Mouse (Mus musculus) thymus, postnatal 10 days (tissue): Measurements from ENCODE around the gene Alg5.

Experiments
- DNase-seq, 2 experiments: peaks; one replicate each; pipeline ENCODE4 v3.0.0; 2021; ENCODE audit warnings: low spot score in 2 of 2

The Alg5 gene

DNA sequence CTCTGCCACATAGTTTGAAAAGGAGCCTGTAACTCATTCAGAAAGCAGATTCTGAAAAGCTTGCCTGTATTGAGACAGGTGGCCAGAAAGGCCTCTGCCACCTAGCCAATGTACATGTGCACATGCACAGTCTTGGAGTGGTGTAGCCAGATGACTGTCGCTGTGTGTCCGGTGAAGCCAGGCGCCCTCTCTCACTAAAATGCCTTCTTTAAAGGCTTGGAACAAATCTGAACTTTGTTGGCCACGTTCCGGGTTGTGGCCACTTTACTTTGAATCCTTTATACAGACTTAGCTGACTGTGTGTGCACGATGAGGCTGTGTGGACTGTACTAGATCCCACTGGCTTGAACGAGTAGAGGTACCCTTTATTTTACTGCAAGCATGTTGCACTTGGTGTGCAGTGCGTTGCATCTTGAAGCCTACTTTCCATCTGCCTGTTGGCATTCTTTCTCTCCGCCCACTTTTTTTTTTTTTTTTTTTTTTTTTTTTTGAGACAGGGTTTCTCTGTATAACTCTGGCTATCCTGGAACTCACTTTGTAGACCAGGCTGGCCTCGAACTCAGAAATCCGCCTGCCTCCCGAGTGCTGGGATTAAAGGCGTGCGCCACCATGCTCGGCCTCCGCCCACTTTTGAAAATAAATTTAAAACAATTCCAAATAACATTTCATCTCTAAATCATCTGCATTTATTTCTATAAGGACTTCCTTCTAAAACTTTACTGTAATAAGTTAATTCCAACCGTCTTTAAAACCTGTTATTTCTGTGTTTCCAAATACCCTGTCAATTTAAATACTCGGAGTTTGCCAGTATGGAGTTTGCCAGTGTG, 975 bp downstream of the Alg5 start:
- peak in 1 of 2 experiments; percentile 10 for DNase-seq

DNA sequence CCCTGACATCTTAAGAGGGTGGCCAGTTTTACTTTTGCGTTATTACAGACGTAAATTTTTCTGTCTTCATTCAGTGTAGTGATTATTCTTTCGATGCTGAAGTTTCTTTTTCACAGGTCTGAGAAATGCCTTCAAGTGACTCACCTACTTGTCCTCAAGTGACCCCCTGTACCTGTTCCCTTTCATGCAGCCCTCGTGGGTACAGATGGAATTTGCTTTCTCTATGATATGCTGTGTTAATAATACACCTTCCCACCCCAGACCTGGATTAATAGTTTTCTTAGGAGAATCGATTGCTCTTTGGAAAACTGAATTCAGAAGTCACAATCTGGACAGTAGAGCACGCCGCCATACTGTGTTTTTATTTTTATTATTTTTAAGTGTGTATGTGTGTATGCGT, 2.0 kb downstream of the Alg5 start:
- DNase-seq: no peak

GRCm38 (mm10) chr3:54741965-54742364, 6.6 kb downstream of the Alg5 start:
- DNase-seq: no peak

DNA sequence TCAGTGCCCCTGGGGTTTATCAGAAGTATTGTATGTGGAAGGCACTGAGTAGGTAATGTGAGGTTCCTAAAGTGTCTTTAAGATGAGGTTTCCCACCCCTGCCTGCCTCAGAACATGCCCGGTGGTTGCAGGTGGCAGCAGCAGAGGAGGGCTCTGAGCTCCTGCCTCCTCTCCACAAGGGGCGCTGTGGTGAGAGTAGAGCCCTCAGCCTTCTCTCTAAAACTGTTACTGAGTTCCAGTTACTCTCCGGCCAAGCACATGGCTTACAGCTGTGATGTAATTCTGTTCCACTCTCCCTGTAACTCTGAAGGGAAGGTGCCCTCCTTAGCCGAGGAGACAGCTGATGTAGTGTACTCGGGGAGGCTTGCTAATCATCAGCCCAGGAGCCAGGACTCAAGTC, 10.5 kb downstream of the Alg5 start:
- peak in 1 of 2 experiments; percentile 33 for DNase-seq

DNA sequence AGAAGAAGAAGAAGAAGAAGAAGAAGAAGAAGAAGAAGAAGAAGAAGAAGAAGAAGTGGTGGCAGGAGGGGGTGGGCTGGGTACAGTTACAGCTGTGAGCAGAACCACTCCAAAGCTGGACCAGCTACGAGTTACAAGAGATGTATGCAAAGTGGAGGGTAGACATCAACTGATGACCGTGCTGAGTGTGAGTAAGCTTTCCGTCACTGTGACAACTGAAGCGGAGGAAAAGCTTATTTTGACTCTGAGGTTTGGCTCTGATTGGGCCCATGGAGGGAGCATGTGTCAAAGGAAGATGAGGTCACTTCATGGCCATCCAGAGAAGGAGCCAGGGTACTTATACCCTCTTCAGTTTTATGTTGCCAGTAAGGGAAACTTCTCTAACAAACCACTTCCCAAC, 18.1 kb downstream of the Alg5 start:
- DNase-seq: no peak

DNA sequence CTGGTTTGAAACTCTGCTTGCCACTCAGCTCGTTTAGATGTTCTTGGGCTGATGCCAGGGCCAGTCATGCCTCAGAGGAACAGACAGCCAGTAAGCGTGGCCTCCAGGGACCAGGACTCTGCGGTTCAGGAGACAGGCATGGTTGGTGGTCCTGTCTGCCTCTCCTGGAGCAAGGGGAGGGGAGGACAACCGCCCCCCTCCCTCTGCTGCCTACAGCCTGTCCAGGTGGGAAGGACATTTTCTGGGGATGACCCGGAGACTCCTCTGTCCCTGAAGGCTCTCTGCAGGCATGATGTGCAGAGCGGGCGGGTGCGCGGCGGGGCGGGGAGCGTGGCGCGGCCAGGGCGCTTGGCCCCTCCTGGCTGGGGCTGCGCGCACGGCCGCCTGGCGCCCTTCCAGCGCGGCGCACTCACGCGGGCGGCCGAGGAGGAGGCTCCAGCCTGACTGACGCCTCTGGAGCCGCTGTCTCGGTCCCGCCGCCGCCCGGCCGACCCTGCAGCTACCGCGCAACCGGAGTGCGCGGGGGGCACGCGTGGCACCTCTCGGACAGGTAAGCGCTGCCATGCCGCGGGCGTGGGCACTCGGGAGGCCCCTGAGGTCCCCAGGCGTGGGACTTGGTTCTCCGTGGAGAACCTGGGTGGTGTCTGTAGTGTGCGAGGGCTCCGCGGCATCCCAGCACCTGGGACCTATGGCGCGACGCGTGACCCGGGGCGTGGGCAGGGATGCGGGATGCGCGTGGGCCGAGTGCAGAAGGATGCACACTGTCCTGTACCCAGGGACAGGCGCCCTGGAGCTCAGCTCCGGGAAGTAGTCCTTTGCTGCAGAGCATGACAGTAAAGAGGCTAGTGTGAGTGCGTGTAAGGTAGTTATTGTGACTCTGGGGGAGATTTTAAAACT, 20.1 kb downstream of the Alg5 start, which contains the start of gene Smad9:
Gene Smad9 (plus strand): TSS at position 438 of the 897 bp plus-strand sequence.
- no peak for DNase-seq

DNA sequence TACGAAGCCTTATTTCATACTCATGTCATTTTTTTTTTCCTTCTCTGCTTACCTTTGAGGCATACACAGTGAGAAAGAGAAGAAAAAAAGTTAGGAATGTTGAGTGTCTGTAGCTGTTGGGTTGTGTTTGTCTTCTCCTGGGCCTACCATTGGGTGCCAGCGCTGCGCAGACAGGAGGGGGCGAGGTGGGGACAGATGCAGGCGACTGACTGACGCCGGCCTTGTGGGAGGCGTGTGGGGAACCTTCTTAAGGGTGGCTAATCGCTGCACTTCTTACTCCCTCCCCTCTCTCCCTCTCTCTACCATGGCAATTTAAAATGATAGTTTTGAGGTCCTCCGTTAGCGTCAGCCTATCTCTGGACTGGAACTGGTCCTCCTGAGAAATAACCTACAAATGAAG, 20.7 kb downstream of the Alg5 start:
- no peak for DNase-seq

DNA sequence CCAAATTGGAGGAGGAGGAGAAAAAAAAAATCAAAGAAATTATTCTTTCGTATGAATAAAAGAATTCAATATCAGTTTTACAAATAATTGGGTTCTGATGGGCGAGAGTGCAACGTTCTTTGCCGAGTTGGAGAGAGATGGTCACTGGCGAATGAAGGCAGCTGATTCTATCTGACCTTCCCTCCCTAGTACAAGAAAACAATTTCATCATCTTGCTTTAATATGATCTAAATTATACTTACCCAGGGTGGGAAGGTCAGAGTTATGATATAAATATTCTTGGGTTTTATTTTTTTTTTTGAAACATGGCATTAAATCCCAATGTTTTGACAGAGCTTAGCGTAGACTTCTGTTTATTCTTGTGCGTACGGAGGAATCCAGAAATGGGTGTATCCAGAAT, 22.1 kb downstream of the Alg5 start:
- DNase-seq: no peak

DNA sequence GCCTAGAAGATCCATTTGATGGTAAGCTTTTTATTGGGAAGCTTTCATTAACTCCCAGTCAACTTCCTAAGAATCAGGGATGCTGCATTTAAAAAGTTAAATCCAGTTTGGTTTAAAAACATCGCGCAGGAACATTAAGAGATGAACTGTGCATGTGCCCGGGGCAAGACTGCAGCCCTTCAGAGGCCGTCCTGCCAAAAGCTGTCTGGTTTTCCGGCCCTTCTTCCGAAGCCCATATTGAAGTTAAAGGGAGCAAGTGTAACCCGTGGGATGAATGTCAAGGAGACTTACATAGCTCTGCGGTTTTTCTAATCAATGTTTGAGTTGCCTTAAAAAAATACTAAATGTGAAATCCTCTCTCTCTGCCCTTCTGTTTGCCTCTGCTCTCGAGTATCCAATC, 23.9 kb downstream of the Alg5 start:
- DNase-seq: no peak

- no peak for DNase-seq
Measured at GRCm38 (mm10) chr3:54760321-54761115, 25.2 kb downstream of the Alg5 start.

DNA sequence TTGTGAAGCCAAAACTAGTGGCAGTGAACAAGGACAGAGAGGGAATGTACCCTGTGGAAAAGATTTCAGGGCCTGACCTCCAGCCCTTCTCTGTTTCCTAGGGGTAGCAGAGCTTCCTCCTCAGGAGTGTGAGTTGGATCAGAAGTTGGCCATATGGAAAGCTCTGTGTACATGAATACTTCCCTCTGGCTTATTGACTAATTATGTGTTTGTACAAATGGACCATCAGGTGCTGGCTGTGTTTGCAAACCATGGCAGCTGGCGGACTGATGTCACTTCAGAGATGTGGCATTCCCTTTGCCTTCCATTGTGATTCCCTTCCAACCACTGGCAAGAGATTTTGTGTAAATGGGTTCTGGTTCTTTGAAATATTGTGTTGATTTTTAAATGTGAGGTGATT, 25.9 kb downstream of the Alg5 start:
- DNase-seq: no peak

DNA sequence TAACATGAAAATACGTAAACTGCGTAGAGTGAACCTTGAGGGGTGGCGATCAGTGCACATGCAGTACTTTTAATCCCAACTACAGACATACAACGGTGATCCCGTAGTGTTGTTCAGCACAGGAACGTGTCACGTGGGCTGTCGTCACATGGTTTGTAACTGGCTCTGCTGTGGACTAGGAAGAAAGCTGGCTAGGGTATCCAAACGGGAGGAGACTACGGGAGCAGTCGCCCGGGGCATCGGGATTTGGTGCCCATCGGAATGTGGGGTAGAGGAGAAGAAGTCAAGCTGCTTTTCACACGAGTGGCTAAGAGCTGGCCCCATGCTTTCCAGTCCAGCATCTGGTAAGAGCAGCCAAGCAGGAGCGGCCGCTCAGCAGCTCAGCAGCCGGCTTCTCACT, 29.1 kb downstream of the Alg5 start:
- no peak for DNase-seq

GRCm38 (mm10) chr3:54765521-54765920, 30.2 kb downstream of the Alg5 start:
- peak in 1 of 2 experiments; percentile 11 for DNase-seq

DNA sequence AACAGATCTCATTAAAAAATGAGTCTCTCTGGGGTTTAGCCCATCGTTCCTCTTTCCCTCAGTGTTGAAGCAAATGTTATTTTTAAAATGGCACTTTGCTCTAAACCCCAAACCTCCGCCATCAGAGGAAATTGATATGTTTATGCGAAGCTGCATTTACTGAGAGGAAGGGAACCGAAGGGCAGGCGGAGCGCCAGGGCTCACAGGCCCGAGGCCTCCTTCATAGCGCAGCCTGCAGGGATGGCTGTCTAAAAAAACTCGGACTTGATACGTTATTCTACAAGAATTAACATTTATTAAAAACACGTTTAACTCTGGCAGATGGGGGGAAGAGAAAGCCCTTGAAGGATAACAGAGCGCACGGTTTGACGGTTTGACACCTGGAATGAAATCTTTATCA, 30.7 kb downstream of the Alg5 start:
- DNase-seq: no peak

- DNase-seq: no peak
Measured at GRCm38 (mm10) chr3:54766811-54767210, 31.5 kb downstream of the Alg5 start.

- DNase-seq: no peak
Measured at GRCm38 (mm10) chr3:54768592-54768991, 33.3 kb downstream of the Alg5 start.

- no peak for DNase-seq
Measured at GRCm38 (mm10) chr3:54769349-54770275, 34.3 kb downstream of the Alg5 start.

DNA sequence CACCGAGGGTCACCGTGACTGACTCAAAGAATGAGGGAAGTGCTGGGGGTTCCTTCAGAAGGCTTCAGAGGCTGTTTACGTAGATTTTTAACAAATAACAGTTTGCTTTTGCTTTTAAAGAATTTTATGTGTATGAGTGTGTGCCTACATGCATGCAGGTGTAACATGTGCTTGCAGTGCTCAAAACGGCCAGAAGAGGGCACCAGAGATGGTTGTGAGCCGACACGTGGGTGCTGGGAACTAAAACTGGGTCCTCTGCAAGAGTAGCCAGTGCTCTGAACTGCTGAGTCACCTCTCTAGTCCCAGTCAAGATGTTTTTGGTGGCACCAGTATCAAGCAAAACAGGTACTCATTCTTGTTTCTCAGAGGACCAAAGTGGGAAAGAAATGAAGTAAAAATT, 38.3 kb downstream of the Alg5 start:
- DNase-seq: no peak

DNA sequence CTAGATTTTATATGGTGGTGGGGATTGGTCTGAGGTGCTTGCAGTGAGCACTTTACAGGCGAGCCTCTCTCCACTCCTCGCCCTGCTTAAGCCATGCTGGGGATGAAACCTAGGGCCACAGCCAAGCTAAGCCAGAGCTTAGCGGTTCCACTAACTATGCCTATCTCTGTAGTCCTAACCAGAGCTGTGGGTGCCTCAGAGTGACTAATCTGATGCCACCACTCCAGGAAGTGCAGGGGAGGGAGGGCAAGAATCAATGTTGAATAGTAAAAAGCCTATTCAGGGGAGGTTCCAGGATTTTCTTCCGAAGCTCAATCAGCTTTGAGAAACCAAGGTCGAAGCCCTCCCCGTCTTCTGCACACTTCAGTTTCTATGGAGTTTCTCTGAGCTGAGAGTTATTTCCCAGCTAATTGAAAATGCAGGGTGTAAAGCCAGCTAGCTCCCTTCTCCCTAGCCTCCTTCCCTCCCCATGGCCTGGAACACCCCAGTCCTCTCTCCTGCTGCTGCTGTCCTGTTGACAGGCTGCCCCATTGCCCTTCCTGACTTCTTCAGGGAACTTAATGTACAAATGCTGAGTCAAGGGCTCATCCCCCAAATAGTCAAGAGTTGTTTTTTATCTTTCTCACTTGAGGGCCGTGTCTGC, 40.8 kb downstream of the Alg5 start:
- DNase-seq: no peak

DNA sequence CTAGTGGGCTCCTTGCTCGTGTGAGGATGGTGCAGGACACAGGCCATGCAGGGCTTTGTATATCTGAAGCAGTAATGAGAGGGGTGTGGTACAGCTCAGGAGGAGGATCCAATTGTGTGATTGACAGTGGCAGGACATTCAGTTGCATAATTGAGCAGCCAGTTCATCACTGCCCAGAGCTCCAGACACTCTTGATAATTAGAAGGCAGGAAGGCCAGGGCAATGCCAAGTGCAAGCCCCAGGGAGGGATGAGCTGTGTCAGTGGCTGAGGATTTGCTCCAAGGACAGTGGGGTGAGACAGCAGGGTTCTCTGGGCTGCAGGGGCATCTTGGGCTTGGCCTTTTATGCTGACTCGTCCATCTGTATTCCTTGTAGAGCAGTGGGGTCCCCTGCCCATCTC, 55.3 kb downstream of the Alg5 start:
- DNase-seq: no peak
